Mouse (Mus musculus): ENCODE measurements around the gene Kiss1. TPM values are rescaled to one million over a fixed set of nuclear protein-coding genes. Genes with fewer than 3 reads are reported as not detected.
A peak's percentile ranks its signal among the peaks of the same experiment; 100 is the strongest.
"Not testable (repeated sequence)": the region's sequence is repeated elsewhere in the genome, so short reads cannot be mapped to it uniquely, and the experiment has no call there.

Gene Kiss1
- polyA plus RNA-seq, 1 experiment, result not detected

- DNase-seq (ENCODE audit: low read depth, low spot score), result no peak
- 75% methylated on average over 6 of the region's 6 CpGs for WGBS
These were observed 5.9 kb upstream of the Kiss1 start for GRCm38 (mm10) chr1:133315775-133316174.

- 80% methylated on average over 4 of the region's 4 CpGs for WGBS
- DNase-seq (ENCODE audit: low read depth, low spot score), result no peak
These were observed 5.1 kb upstream of the Kiss1 start for GRCm38 (mm10) chr1:133316577-133316976.

GRCm38 (mm10) chr1:133317149-133317548 lies 4.5 kb upstream of the Kiss1 start:
- 83% methylated on average over 1 of the region's 1 CpGs for WGBS
- DNase-seq (ENCODE audit: low read depth, low spot score), result no peak

- DNase-seq (ENCODE audit: low read depth, low spot score), result no peak
- WGBS, result 37% methylated on average over 5 of the region's 5 CpGs
These were observed 1.7 kb downstream of the Kiss1 start for GRCm38 (mm10) chr1:133323333-133323732.

DNA sequence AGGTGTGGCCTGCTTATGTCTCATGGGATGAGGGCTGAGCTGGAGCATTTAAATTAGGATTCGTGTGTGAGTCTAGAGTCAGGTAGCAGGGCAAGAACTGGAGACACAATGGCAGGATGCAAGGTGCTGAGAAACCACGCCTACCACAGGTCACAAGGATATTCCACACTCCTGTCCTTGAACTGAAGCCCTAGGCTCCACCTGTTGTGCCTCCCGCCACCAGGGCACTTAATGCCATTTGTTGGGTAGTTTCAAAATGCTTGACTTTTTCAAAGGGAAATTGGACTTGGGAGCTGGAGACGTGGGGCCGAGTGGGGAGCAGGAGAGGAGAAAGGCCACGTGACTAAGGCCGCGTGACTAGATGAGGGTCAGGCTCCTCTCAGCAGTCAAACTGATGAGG lies 4.3 kb downstream of the Kiss1 start:
- DNase-seq (ENCODE audit: low read depth, low spot score), result no peak
- 80% methylated on average over 8 of the region's 8 CpGs for WGBS

DNA sequence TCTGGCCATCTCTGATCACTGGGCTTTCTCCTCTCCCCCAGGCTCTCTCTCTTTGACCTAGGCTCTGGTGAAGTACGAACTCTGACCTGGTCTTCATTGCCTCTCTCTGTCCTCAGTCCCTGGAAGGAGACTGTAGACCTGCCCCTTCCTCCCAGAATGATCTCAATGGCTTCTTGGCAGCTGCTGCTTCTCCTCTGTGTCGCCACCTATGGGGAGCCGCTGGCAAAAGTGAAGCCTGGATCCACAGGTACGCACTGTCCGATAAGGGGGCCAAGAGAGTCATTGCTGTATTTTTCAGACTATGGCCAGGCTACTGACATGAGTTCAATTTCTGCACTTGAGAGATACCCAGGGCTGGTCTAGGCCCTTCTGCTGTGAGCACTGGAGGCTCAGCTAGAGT lies 5.4 kb downstream of the Kiss1 start:
- DNase-seq (ENCODE audit: low read depth, low spot score), result no peak
- WGBS, result 73% methylated on average over 5 of the region's 5 CpGs

- no peak for DNase-seq (ENCODE audit: low read depth, low spot score)
- WGBS, result 70% methylated on average over 6 of the region's 6 CpGs
These were observed 6.7 kb downstream of the Kiss1 start for GRCm38 (mm10) chr1:133328299-133328795.

GRCm38 (mm10) chr1:133328896-133329637 lies 7.4 kb downstream of the Kiss1 start:
- WGBS, result 5% methylated on average over 34 of the region's 34 CpGs
- DNase-seq (ENCODE audit: low read depth, low spot score), result no peak

- WGBS, result 36% methylated on average over 7 of the region's 7 CpGs
- DNase-seq (ENCODE audit: low read depth, low spot score), result no peak
These were observed 7.9 kb downstream of the Kiss1 start for GRCm38 (mm10) chr1:133329638-133329964.

GRCm38 (mm10) chr1:133331142-133331541 lies 9.5 kb downstream of the Kiss1 start:
- no peak for DNase-seq (ENCODE audit: low read depth, low spot score)
- WGBS, result 81% methylated on average over 3 of the region's 3 CpGs

DNA sequence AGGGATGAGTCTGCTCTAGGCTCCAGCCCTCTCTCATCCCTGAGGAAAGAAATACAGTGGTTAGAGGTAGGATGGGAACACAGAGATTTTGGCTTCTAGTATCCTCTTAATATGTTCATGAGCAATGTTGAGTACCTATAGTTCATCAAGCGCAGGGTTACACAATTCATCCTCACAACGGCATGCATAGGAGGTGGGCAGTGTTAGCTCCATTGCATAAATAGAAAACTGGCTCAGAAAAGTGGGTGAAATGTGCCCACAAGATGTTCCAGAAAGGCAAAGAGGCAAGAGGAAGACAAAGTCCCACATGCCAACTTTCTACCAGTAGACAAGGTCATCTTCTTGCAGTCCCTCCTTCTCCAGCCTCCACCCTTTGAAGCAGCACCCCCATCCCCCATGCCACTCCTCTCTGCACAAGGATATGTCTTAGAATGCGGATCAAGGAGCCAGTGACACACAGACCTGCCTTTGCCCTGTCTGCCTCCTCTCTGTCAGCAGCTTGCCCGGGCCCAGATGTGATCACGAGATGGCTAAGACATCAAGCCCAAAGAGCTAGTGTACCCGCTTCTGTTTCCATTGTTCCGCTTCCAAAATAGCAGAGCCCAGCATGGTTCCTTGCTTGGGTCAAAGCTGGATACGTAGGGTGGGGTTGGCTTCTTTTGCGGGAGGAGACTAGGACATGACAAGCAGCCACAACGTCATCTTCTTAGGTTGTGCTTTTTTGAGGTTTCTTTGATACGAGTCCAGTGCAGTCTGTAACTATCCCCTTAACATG lies 11.2 kb downstream of the Kiss1 start:
- WGBS, result 90% methylated on average over 11 of the region's 11 CpGs
- no peak for DNase-seq (ENCODE audit: low read depth, low spot score)

DNA sequence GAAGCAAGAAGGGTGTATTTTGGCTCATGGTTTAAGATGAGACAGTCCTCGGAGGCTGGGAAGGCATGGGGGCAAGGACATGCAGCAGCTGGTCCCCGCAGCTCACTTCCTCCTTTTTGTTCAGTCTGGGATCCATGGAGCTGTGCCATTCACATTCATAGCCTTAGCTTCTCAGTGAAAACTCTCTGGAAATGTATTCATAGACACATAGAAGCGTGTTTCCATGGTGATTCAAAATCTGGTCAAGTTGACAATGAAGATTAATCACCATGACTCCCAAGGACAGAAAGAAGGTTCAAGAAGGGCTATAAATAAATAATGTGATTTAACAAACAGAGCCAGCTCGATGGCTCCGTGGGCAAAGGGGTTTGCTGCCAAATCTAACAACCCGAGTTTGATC lies 12.3 kb downstream of the Kiss1 start:
- DNase-seq (ENCODE audit: low read depth, low spot score), result no peak
- WGBS, result 79% methylated on average over 6 of the region's 6 CpGs

- WGBS, result 16% methylated on average over 1 of the region's 1 CpGs
- DNase-seq (ENCODE audit: low read depth, low spot score), result not testable (repeated sequence)
These were observed 18.7 kb downstream of the Kiss1 start for GRCm38 (mm10) chr1:133340403-133340802.

- WGBS, result 71% methylated on average over 2 of the region's 2 CpGs
- no peak for DNase-seq (ENCODE audit: low read depth, low spot score)
These were observed 22.7 kb downstream of the Kiss1 start for GRCm38 (mm10) chr1:133344357-133344756.

GRCm38 (mm10) chr1:133346531-133346930 lies 24.9 kb downstream of the Kiss1 start:
- no peak for DNase-seq (ENCODE audit: low read depth, low spot score)
- WGBS, result 73% methylated on average over 9 of the region's 9 CpGs

- WGBS, result 83% methylated on average over 3 of the region's 3 CpGs
- DNase-seq (ENCODE audit: low read depth, low spot score), result no peak
These were observed 25.6 kb downstream of the Kiss1 start for GRCm38 (mm10) chr1:133347226-133347625.

DNA sequence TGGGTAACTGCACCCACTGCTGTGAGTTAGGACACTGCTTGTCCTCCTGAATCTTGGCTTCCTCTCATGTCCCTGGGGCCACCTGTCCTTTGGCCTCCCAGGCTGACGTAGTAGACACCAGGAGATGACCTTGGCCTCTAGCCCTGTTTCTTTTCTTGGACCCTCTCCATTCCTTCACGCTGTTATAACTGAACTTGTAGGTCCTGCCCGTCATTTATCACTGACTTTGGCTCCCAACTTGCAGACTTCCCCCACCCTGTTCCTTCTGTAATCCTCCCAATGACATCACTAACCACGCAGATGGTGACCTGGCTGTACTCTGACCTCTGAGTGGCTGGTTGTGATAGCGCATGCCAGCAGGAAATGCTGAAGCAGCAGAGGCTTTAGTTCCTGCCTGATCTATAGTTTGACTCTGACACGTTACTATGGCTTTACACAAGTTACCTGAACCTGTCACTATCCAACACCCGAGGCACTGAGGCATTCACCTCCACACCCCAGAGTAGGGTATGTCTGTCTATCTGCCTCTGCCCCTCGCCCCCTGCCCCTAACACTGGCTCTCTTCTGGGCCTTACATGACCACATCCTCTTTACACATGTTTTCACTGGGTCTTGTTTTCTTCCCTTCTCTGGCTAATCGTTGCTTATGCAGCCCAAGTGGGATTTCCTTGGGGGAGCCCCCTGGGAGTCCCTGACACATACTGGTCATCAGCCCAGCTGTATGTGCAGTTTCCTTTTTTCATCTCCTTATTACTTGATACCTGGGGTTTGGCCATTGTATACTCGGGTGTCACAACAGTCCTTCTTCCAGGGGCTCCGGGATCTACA lies 26.2 kb downstream of the Kiss1 start:
- peak; percentile 43 for DNase-seq (ENCODE audit: low read depth, low spot score)
- 37% methylated on average over 11 of the region's 11 CpGs for WGBS

- WGBS, result 91% methylated on average over 1 of the region's 1 CpGs
- no peak for DNase-seq (ENCODE audit: low read depth, low spot score)
These were observed 28.5 kb downstream of the Kiss1 start, which contains the start of gene Ren1 for GRCm38 (mm10) chr1:133350210-133350609. Gene Ren1, plus strand, starts transcription at chr1:133350510.

- no peak for DNase-seq (ENCODE audit: low read depth, low spot score)
- WGBS, result 67% methylated on average over 9 of the region's 9 CpGs
These were observed 30.1 kb downstream of the Kiss1 start for GRCm38 (mm10) chr1:133351762-133352161.

- 25% methylated on average over 12 of the region's 12 CpGs for WGBS
- no peak for DNase-seq (ENCODE audit: low read depth, low spot score)
These were observed 31.7 kb downstream of the Kiss1 start for GRCm38 (mm10) chr1:133353371-133353809.

Data from large intestine, adult 2 months (tissue).